Mouse (Mus musculus): ENCODE data around the gene Gga3. TPM values are rescaled to one million over a fixed set of nuclear protein-coding genes. Genes with fewer than 3 reads are reported as not detected.

Gga3 gene
- polyA plus RNA-seq, 1 experiment from 2014 or later: 18.1 TPM

GRCm38 (mm10) chr11:115606733-115607132 lies 2.9 kb upstream of the Gga3 start:
- no peak for ATAC-seq (ENCODE audit: borderline replicate concordance, extremely low read depth, low FRiP score, low TSS enrichment)
- Histone ChIP-seq H3K4me1 (peaks cover 27% of the 10 kb centered on the region), H3K27me3 (no peaks in the 10 kb centered on the region), H3K9me3 (no peaks in the 10 kb centered on the region), H3K4me2 (no peak overlapping the region), H3K27ac (no peak overlapping the region), H3K9ac (no peak overlapping the region), H3K36me3 (peaks cover 39% of the 10 kb centered on the region), H3K4me3 (no peak overlapping the region)
- 92% methylated on average over 18 of the region's 18 CpGs for WGBS

GRCm38 (mm10) chr11:115604304-115604696 lies 449 bp upstream of the Gga3 start:
- peak overlapping the region; percentile 83 for H3K27ac ChIP-seq
- peaks cover 38% of the 10 kb centered on the region for H3K36me3 ChIP-seq
- H3K9me3 ChIP-seq: no peaks in the 10 kb centered on the region
- ATAC-seq (ENCODE audit: borderline replicate concordance, extremely low read depth, low FRiP score, low TSS enrichment): peak; percentile 48; the same call in 1 of the 2 replicates
- H3K9ac ChIP-seq: peak overlapping the region; percentile 91
- peak overlapping the region; percentile 83 for H3K4me2 ChIP-seq
- peaks cover 23% of the 10 kb centered on the region for H3K4me1 ChIP-seq
- H3K4me3 ChIP-seq: peak overlapping the region; percentile 74
- under 1% methylated on average over 26 of the region's 26 CpGs for WGBS
- H3K27me3 ChIP-seq: no peaks in the 10 kb centered on the region

DNA sequence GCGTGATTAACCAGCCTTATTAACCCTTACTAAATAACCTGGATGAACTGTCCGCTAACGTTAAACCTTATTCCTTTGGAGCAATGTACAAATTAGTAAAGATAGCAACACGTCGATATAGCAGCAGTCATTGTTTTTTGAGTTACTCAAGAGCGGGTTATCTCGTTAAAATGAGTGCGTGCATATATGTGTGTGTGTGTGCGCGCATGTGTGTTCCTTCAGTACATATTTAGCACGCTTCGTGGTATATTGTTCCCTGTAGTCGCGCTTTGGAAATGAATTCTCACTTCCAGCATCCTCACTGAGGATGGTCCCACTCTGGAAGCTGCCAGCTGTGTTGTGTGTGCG lies 749 bp downstream of the Gga3 start:
- Histone ChIP-seq H3K27me3 (no peaks in the 10 kb centered on the region), H3K36me3 (peaks cover 28% of the 10 kb centered on the region), H3K27ac (peak overlapping the region; percentile 83), H3K4me1 (peaks cover 23% of the 10 kb centered on the region), H3K9me3 (no peaks in the 10 kb centered on the region), H3K4me2 (peak overlapping the region; percentile 83), H3K4me3 (peak overlapping the region; percentile 74), H3K9ac (peak overlapping the region; percentile 91)
- ATAC-seq (ENCODE audit: borderline replicate concordance, extremely low read depth, low FRiP score, low TSS enrichment): no peak
- 4% methylated on average over 15 of the region's 15 CpGs for WGBS

- ATAC-seq (ENCODE audit: borderline replicate concordance, extremely low read depth, low FRiP score, low TSS enrichment): no peak
- Histone ChIP-seq H3K27me3 (no peaks in the 10 kb centered on the region), H3K36me3 (peaks cover 18% of the 10 kb centered on the region), H3K4me1 (peaks cover 23% of the 10 kb centered on the region), H3K4me3 (no peak overlapping the region), H3K9ac (no peak overlapping the region), H3K4me2 (no peak overlapping the region), H3K27ac (no peak overlapping the region), H3K9me3 (no peaks in the 10 kb centered on the region)
- 78% methylated on average over 4 of the region's 4 CpGs for WGBS
Observed at GRCm38 (mm10) chr11:115601174-115601573, 2.7 kb downstream of the Gga3 start.

DNA sequence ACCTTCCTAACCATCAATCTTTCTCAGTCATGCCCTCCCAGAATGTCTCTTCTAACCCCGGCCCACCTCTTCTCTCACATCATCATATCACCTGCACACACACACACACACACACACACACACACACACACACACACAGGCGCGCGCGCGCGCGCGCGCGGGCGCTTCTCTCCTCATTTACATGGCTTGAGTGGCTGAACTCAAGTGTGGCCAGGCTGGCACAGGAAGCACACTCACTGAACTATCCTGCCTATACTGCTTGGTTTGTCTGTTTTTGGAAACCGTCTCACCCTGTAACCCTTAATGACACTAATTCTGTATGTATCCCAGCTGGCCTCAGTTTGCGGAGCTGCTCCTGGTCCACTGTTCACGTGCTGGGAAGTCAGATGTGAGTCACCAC lies 3.1 kb downstream of the Gga3 start:
- Histone ChIP-seq H3K9me3 (no peaks in the 10 kb centered on the region), H3K27ac (no peak overlapping the region), H3K4me3 (no peak overlapping the region), H3K9ac (no peak overlapping the region), H3K4me2 (no peak overlapping the region), H3K4me1 (peaks cover 23% of the 10 kb centered on the region), H3K27me3 (no peaks in the 10 kb centered on the region), H3K36me3 (peaks cover 16% of the 10 kb centered on the region)
- 93% methylated on average over 15 of the region's 15 CpGs for WGBS
- no peak for ATAC-seq (ENCODE audit: borderline replicate concordance, extremely low read depth, low FRiP score, low TSS enrichment)

DNA sequence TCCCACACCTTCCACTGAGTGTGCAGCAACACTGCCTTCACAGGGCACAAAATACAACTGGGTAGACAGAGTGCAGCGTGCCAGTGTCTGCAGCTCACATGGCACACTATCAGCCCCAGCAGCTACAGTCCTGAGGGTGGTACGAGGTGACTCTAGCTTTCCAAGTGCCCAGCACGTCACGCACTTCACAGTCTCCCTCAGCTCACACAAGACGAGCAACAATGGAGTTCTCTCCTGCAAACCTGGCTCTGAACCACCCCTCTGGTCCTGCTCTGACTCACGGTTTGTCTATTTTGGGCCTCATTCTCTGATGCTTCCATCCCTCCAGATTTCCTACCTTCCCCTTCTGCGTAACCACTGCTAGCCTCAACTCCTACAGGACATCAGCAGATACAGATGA lies 4.1 kb downstream of the Gga3 start:
- Histone ChIP-seq H3K4me2 (no peak overlapping the region), H3K9ac (no peak overlapping the region), H3K9me3 (no peaks in the 10 kb centered on the region), H3K27ac (no peak overlapping the region), H3K4me3 (no peak overlapping the region), H3K36me3 (peaks cover 22% of the 10 kb centered on the region), H3K27me3 (no peaks in the 10 kb centered on the region), H3K4me1 (peaks cover 15% of the 10 kb centered on the region)
- WGBS: 93% methylated on average over 7 of the region's 7 CpGs
- no peak for ATAC-seq (ENCODE audit: borderline replicate concordance, extremely low read depth, low FRiP score, low TSS enrichment)

- no peak overlapping the region for H3K27ac ChIP-seq
- 90% methylated on average over 4 of the region's 4 CpGs for WGBS
- H3K9me3 ChIP-seq: no peaks in the 10 kb centered on the region
- peaks cover 13% of the 10 kb centered on the region for H3K4me1 ChIP-seq
- H3K36me3 ChIP-seq: peaks cover 36% of the 10 kb centered on the region
- no peaks in the 10 kb centered on the region for H3K27me3 ChIP-seq
- no peak overlapping the region for H3K4me2 ChIP-seq
- H3K4me3 ChIP-seq: no peak overlapping the region
- no peak for ATAC-seq (ENCODE audit: borderline replicate concordance, extremely low read depth, low FRiP score, low TSS enrichment)
- H3K9ac ChIP-seq: no peak overlapping the region
Observed at GRCm38 (mm10) chr11:115598309-115598708, 5.5 kb downstream of the Gga3 start.

DNA sequence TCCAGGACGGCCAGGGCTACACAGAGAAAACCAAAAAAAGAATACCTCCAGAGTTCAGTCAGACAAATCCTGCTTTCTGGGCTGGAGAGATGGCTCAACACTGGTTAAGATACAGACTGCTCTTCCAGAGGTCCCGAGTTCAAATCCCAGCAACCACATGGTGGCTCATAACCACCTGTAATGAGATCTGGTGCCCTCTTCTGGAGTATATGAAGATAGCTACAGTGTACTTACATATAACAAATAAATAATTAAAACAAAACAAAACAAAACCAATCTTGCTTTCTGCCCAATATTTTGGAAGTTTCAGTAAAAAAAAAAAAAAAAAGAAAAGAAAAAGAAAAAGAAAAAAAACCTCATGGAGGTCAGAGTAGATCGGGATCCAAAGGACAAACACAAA lies 8.6 kb downstream of the Gga3 start:
- H3K27me3 ChIP-seq: no peaks in the 10 kb centered on the region
- H3K36me3 ChIP-seq: peaks cover 65% of the 10 kb centered on the region
- H3K4me3 ChIP-seq: no peak overlapping the region
- no peak overlapping the region for H3K9ac ChIP-seq
- ATAC-seq (ENCODE audit: borderline replicate concordance, extremely low read depth, low FRiP score, low TSS enrichment): no peak
- 97% methylated on average over 3 of the region's 3 CpGs for WGBS
- no peaks in the 10 kb centered on the region for H3K9me3 ChIP-seq
- no peak overlapping the region for H3K4me2 ChIP-seq
- no peaks in the 10 kb centered on the region for H3K4me1 ChIP-seq
- H3K27ac ChIP-seq: no peak overlapping the region

- 85% methylated on average over 2 of the region's 2 CpGs for WGBS
- no peak overlapping the region for H3K4me2 ChIP-seq
- ATAC-seq (ENCODE audit: borderline replicate concordance, extremely low read depth, low FRiP score, low TSS enrichment): peak; percentile 31; the same call in 1 of the 2 replicates
Observed at GRCm38 (mm10) chr11:115590526-115591075, 13.2 kb downstream of the Gga3 start.

GRCm38 (mm10) chr11:115587984-115588383 lies 15.9 kb downstream of the Gga3 start:
- peaks cover 93% of the 10 kb centered on the region for H3K36me3 ChIP-seq
- H3K4me3 ChIP-seq: no peak overlapping the region
- H3K27me3 ChIP-seq: no peaks in the 10 kb centered on the region
- no peak overlapping the region for H3K27ac ChIP-seq
- 82% methylated on average over 9 of the region's 9 CpGs for WGBS
- no peak overlapping the region for H3K9ac ChIP-seq
- no peak for ATAC-seq (ENCODE audit: borderline replicate concordance, extremely low read depth, low FRiP score, low TSS enrichment)
- H3K9me3 ChIP-seq: no peaks in the 10 kb centered on the region
- H3K4me2 ChIP-seq: no peak overlapping the region
- H3K4me1 ChIP-seq: no peaks in the 10 kb centered on the region

More at GRCm38 (mm10) chr11:115590526-115591075, 13.2 kb downstream of the Gga3 start:
- peaks cover 90% of the 10 kb centered on the region for H3K36me3 ChIP-seq
- H3K27ac ChIP-seq: no peak overlapping the region
- no peak overlapping the region for H3K9ac ChIP-seq
- H3K4me3 ChIP-seq: no peak overlapping the region
- no peaks in the 10 kb centered on the region for H3K9me3 ChIP-seq
- H3K4me1 ChIP-seq: no peaks in the 10 kb centered on the region
- no peaks in the 10 kb centered on the region for H3K27me3 ChIP-seq

DNA sequence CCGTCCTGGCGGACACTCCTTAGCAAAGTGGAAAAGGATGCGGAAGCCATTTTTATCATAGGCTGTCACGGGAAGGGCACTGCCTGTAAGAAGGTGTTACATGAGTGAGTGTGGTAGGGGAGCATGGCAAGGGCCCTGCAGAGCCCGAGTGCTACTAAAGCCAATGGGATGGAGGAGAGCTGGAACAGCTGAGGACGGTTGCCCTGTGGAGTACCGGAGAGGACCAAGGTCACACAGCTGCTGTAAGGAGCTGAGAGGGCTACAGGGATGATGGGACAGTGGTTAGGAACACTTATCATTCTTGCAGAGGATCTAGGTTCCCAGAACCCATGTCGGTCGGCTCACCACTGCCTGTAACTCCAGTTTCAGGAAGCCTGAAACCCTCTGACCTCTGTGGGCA lies 17.4 kb downstream of the Gga3 start:
- 84% methylated on average over 9 of the region's 9 CpGs for WGBS
- no peak overlapping the region for H3K27ac ChIP-seq
- H3K4me3 ChIP-seq: no peak overlapping the region
- H3K36me3 ChIP-seq: peaks cover 94% of the 10 kb centered on the region
- no peak overlapping the region for H3K4me2 ChIP-seq
- no peaks in the 10 kb centered on the region for H3K27me3 ChIP-seq
- H3K9me3 ChIP-seq: no peaks in the 10 kb centered on the region
- H3K9ac ChIP-seq: no peak overlapping the region
- ATAC-seq (ENCODE audit: borderline replicate concordance, extremely low read depth, low FRiP score, low TSS enrichment): no peak
- H3K4me1 ChIP-seq: no peaks in the 10 kb centered on the region

GRCm38 (mm10) chr11:115585573-115586100 lies 18.2 kb downstream of the Gga3 start:
- Histone ChIP-seq H3K9ac (no peak overlapping the region), H3K9me3 (no peaks in the 10 kb centered on the region), H3K4me1 (no peaks in the 10 kb centered on the region), H3K4me3 (no peak overlapping the region), H3K4me2 (no peak overlapping the region), H3K27me3 (no peaks in the 10 kb centered on the region), H3K36me3 (peaks cover 94% of the 10 kb centered on the region), H3K27ac (no peak overlapping the region)
- 82% methylated on average over 7 of the region's 7 CpGs for WGBS
- no peak for ATAC-seq (ENCODE audit: borderline replicate concordance, extremely low read depth, low FRiP score, low TSS enrichment)
